Mouse (Mus musculus): ENCODE measurements around the gene Pcnx.

GRCm38 (mm10) chr12:81814742-81815141, 45.1 kb upstream of the Pcnx start:
- TF ChIP-seq POLR2A (IDR thresholded peaks at IDR 0.05; ENCODE audit: insufficient read depth, low read depth, low read length) (no peak), CTCF (IDR thresholded peaks at IDR 0.05; ENCODE audit: insufficient read depth, low read depth, low read length) (no peak)
